Mouse (Mus musculus): ENCODE measurements around the gene Gltp.
A peak's percentile ranks its signal among the peaks of the same experiment; 100 is the strongest.

Gene Gltp

DNA sequence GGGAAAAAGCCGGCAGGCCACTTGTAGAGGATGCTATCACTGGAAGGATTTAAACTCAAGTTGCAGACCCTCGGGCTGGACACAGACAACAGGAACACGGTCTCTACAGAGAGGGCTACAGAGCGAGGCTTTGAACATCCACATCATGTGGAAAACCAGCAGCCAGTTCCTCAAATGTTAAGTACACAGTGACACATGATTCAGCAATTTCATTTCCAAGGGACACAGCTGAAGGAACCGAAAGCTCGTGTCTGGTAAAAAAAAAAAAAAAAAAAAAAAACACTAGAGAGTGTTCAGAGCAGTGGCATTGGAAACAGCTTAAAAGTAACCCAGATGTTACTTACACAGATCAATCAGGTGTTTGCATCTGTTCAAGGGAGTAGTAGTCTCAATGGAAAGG lies 29.8 kb downstream of the Gltp start:
- DNase-seq (ENCODE audit: low read depth, low spot score): no peak

DNA sequence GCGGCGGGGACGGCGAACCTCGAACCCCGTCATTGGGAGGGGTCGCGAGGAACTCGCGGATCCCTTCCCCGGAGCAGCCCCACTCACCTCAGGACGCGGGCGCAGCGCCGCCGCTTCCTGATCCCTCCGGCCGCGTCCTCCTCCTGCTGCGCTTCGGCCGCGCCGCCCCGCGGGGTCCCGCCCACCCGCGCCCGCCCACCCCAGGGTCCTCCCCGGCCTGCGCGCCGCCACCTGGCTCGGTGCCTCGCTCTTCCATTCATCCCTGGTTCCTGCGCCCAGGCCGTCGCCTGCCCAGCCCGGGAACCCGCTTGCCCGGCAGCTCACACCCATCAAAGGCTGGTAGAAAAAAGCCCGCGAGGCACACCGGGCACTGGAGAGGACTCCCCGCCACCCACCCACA lies 32.5 kb downstream of the Gltp start, which contains the start of gene Trpv4:
TSS of gene Trpv4 (minus strand) at position 167 of the 400 bp plus-strand sequence.
- DNase-seq (ENCODE audit: low read depth, low spot score): no peak

DNA sequence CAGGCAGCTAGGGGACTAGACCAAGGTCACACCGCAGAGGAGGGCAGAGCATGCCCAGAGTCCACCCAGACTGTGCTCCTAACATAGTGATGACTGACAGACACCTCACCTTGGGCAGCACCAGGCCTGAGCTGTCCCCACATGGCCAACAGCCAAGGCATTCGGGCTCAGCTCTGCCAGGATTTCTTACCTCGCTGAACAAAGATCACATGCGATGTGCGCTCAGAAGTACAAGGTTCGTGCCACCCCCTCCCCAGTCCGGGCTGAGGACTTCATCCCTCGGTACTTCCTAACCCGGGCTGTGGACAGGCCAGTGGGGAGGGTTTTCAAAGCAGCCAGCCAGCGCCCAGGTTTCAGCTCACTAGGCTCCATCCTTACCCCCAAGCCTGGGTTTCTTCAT lies 33.4 kb downstream of the Gltp start:
- DNase-seq (ENCODE audit: low read depth, low spot score): no peak

DNA sequence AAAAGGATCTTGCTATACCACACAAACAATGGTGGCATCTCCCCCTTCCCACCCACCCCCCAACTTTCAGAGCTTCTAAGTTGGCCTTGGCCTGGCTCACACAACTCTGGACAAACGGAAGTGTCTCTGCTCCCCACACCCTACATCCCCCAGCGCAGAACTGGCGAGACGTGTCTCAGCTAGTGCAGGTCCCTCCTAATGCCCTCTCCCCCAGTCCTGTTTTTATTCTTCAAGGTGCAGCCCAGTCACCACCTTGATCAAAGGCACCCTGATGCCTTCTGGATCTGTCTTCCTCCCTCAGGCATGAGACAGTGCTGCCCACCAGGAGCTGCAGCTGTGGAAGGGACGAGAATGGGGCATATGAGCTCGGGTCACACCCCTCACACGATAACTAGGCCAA lies 34.5 kb downstream of the Gltp start:
- no peak for DNase-seq (ENCODE audit: low read depth, low spot score)

DNA sequence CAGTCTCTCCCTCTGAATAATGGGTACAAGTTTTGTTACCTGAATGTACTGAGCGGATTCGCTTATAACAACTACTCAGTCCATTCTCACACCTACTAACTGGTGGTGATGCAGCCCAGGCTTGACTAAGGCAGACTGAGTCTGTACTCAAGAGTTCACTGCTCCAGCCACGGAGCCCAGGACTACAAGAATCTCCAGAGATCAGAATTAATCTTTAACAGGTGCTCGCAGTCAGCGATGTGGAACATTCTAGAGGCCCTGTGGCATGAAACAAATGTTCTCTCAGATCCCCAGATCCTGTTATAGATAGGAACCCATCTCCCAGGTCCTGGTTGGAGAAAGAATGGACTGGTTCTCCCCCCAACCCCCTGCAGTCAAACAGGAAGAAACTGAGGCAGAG lies 35.1 kb downstream of the Gltp start:
- DNase-seq (ENCODE audit: low read depth, low spot score): no peak

DNA sequence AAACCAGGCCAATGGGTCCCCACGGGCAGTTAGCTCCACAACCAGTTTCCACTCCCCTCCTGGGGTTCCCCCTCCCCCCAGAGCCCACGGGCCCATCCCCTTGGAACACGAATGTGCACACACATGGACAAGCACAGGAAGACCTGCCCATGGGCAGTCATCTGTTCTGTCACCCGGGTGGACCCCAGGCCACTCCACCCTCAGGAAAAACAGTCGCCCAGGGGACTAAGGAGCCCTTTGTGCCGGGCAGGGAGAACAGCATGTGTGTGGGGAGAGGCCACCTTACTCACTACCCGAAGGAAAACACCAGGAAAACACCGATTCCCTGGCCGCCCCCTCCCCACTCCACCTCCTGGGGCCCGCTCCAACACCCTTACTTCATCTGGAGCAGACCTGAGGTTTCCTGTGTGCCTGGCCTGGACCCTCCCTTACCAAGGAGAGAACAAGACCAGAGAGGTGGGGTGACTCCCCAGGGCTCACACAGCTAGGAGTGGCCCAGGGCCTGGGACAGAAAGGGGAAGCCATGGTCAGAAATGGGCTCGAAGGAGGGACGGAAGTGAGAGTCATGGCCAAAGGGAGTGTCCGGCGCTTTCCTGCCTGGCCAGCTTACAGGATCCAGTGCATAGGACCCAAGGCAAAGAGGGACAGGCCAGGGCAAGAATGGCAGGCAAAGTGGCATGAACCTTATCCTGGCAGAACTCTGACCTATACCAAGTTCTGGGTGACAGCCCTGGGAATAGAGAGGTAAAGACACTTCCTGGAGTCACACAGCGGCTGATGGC lies 36.9 kb downstream of the Gltp start:
- no peak for DNase-seq (ENCODE audit: low read depth, low spot score)

DNA sequence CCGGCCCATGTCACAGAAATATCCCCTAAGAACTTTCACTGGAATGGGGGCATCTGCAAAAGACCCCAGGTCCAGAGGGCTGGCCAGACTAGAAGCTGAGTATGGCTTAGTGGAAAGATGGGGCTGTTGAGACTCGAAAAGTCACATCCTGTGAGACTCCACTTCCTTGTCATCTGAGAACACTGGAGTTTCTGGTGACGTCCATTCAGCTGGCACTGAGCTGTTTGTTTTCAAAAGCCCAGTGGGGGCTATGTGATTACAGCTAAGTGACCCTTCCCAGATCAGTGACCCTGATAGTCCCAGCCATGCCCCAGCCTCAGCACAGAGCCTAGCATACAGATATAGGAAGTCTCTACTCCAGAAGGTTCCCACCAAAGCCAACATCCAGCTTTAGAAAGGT lies 39.3 kb downstream of the Gltp start:
- DNase-seq (ENCODE audit: low read depth, low spot score): no peak

DNA sequence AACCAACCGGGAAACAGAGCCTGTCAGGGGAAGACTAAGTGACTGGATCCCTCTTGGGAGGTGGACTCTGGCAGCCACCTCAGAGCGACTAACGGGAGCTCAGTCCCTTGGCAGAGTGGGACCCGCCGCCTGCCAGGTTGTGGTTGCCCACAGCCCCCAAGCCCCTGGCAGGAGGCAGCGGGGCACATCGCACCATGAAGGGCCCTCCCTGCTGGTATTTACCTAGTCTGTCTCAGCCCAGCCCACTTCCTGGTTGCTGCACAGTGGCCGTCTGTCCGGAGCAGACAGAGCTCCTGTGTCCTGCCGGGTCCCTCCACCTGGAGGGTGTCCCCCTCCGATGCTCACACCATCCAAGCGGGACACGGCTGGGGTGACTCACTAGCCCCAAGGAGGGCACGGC lies 39.8 kb downstream of the Gltp start:
- peak; percentile 29 for DNase-seq (ENCODE audit: low read depth, low spot score)

DNA sequence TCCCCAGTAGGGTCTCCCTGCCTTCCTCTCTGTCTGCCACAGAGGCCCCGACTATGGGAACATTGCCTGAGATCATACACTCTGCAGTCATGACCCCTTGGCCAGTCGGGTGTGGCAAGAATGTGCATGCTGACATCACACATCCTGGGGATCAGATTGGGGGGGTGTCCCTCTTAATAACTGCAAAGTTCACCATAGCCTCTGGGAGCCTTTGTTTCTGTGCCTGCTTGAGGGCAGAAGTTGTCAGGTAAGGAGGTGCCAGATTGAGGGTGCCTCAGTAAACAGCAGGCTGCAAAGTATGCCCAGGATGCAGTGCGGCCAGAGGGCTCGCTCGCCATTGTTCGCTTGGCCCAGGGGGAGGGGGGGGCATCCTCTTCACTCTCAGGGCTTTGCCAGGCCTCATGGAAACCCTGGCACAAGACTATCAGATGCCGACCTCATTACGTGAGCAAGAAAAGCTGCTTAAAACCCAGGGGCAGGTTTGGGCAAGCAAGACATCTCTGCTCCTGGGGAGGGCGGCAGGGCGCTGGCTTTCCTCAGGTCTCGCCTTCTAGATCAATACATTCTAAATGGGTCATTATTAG lies 42.0 kb downstream of the Gltp start:
- peak; percentile 68 for DNase-seq (ENCODE audit: low read depth, low spot score)

DNA sequence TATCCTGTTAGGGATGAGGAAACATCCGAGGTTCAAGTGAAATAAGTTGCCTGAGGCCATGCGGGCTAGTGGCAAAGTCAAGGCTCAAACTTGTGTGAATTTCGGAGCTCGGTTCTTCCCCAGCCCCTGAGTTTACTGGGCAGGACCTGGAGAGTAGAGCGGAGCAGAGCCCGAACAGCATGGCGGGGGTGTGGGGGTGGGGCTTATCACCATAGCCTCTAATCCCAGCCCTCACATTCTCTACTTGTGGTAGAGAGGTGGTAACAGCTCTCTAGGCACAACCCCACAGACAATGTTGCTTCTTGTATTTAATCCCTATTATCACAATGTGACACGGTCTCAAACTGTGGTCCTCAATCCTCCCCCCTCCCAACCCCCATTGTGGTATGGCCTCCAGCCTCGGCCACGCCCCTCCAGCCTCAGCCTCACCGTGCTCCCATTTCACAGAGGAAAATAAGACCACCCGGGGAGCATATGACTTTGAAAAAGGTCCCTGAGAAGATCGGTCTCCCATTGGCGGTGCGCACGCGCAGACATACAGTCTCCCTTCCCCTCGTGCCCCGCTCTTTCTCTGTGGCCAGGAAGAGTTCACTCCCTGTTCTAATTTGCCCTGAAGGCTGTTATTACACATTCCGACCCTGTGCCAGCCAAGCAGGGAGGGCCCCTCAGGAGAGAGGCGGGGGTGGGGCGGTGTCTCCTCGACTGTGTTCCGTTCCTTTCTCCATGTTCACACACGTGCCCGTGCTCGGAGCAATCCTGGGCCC lies 43.4 kb downstream of the Gltp start:
- no peak for DNase-seq (ENCODE audit: low read depth, low spot score)

DNA sequence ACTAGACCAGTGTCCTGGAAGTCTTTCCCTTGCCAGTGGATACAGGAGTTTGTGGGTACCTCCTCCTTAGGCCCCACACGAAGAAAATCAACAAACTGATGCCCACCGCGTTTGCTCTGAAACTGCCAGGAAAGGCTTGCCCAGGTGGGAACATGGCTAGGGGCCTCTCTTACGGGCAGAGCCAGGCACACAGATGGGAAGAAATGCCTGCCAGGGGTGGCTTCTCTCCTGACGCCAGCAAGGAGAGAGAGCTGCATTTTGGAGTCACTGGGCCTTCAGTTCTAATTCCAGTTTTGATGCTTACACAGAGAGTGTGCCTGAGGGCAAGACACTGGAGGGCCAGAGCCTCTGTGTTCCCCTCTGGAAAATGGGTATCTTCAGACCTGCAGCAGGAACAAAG lies 44.9 kb downstream of the Gltp start:
- DNase-seq (ENCODE audit: low read depth, low spot score): no peak

DNA sequence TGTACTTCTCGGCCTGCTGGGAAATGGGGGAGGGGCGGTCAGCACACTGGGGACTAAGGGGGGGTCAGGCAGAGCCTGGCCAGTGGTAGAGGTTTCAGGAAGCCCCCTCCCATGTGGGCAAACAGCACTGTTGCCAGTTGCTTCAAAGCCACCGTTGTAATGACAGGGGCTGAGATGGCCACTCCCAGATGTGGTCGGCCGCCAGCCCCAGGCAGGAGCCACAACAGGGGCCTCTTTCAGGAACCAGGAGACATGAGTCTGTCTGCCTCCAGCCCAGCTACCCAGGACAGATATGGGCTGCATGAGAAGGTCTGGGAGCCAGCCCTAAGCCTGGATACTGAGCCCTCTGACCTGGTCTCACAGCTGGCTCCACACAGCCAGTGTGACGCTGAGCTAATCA lies 45.9 kb downstream of the Gltp start:
- no peak for DNase-seq (ENCODE audit: low read depth, low spot score)

DNA sequence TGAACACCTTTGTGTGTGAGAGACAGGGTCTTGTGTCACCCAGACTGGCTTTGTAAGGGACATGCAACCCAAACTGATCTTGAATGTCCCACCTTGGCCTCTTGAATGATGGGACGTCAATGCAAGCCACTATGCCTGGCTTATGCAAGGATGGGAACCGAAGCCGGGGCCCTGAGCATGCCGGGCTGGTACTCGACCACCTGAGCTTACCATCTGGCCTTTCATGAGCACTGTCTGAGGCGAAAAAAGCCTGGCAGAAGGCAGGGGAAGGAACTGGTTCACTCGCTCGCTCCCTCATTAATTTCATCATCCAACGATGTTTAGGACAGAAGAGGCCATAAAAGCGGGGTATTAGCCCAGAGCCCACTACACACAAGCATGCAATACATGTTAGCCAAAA lies 50.0 kb downstream of the Gltp start:
- DNase-seq (ENCODE audit: low read depth, low spot score): no peak

DNA sequence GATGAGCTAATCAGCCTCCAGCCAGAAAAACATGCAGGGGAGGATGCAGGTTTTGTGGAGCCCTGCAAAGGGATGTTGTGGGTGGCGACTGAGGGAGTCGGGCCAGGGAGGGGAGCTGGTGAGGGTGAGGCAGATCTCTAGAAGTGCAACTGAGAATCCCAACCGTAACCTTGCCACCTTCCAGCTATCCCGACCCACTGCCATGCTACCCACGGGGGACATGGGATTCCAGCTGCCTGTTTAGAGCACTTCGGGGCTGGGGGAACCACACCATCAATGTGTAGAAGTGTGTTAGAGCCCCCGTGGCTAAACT lies 51.2 kb downstream of the Gltp start:
- no peak for DNase-seq (ENCODE audit: low read depth, low spot score)

DNA sequence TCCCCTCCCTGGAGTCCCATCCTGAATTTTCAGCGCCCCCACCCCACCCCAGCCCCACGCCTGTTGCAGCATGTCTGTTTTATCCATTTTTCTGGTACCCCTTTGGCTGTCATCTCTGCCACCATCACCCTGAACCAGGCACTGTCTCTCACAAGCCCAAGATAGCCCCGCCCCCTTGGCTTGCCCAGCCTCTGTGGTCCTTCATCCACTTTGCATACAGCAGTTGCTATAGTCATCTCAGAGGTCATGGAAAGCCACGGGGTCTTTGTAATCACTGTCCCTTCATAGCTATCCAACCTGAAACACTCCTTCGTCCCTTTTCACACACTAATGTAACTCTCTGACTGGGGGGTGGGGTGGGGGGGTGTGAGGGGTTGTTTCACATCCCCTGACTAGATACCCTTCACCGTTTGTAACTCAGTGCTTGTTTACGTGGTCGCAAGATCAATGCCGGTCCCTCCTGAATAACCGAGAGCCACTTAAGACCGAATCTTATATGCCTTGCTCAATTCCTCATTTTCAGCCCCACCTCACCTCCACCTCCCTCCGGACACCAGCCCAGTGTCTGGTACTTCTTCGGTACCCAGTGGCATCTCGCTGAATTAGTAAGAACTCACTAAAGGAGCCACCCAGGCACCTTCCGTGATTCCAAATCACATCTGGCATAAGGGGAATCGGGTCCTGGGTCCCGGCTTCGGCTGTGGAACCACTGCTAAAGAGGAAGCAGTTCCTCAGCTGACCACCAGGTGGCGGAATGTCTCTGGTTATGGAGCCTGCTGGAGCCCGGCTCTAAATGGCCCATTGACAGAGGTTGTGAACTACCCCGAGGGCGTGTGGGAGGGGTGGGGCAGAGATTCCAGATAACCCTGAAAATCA lies 51.8 kb downstream of the Gltp start:
- peak; percentile 97 for DNase-seq (ENCODE audit: low read depth, low spot score)

DNA sequence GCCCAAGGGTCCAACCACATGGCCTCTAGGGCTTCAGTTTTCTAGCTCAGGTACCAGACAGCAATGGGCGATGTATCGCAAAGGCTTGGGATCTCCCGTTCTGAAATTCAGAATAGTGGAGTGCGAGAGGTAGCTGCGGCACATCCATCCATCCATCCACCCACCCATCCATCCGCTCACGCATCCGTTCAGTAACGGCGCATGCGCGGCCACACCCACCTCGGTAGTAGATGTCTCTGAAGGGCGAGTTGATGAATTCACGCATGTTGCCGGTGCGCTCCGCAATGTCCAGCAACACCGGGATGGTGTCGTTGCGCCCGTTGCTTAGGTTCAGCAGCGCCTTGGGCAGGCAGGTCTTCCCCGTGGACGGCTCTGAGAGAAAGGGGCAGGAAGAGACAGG lies 54.7 kb downstream of the Gltp start:
- no peak for DNase-seq (ENCODE audit: low read depth, low spot score)

DNA sequence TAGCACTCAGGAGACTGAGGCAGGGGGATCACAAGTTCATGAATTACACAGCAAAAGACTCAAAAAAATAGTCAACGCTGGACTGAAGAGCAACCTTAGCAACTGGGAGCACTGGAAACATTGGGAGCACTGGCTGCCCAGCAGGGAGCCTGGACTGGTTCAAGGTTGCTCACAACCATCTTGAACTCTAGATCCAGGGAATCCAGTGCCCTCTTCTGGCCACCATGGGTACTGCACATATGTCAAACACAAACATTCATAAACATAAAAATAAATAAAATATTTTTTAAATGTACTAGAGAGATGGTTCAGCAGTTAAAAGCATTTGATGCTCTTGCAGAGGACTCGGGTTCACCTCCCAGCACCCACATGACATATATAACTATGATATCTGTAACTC lies 59.4 kb downstream of the Gltp start:
- DNase-seq (ENCODE audit: low read depth, low spot score): peak; percentile 69

DNA sequence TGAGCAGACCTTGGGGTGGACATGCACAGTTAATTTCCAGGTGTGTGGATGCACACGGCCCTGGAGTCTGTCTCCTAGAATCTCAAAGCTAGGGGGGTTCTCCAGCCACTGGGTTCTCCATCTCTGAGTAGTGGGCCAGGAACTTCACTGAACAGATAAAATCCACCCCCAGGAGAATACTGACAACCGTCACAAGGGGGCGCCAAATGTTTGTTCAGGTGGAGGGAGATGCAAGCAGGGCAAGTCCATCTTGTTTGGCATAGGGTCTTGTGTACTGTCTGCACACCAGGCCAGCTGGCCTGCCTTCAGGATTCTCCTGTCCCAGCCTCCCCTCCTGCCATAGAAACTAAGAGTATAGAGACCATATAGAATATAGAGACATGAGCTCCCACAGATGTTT lies 65.2 kb downstream of the Gltp start:
- peak; percentile 79 for DNase-seq (ENCODE audit: low read depth, low spot score)

DNA sequence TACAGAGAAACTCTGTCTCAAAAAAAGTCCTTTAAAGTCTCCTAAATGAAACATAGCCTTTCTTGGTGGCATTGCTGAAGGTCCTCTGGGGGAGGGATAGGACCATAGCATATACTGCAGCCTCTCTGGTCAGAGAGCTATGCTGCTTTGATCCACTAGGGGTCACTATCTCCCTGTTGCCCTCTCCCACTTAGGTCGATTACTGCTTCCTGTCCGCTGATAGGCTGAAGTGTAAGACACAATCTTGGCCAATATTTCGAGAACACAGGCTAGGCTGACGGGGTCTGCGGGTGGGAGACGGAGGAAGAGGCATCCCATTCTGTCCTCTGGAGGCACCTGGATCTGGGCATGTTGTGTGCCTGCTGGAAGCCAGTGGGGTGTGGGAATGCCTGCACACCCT lies 70.5 kb downstream of the Gltp start:
- DNase-seq (ENCODE audit: low read depth, low spot score): peak; percentile 62
